Mouse (Mus musculus) thymus, adult 2 months (tissue): ENCODE data around the gene Nos1ap.

Experiments used
- CTCF ChIP-seq: fragments of 200-500 bp; IDR thresholded peaks from 2 replicates; pipeline ENCODE4 v1.5.1; 2012; ENCODE audit warnings: mild to moderate bottlenecking, control low read depth, low read length, moderate library complexity, borderline replicate concordance; ENCODE audit not compliant: control insufficient read depth, poor library complexity, insufficient read depth; ENCODE audit errors: extremely low read depth
- POLR2A ChIP-seq: fragments of 200-500 bp; IDR thresholded peaks from 2 replicates; pipeline ENCODE4 v1.6.1; 2012; ENCODE audit warnings: mild to moderate bottlenecking, low read length, control low read depth, moderate library complexity; ENCODE audit not compliant: control insufficient read depth, poor library complexity, insufficient read depth; ENCODE audit errors: extremely low read depth

GRCm38 (mm10) chr1:170638941-170639340 is 49.3 kb upstream of the Nos1ap start:
- TF ChIP-seq POLR2A (no peak), CTCF (no peak)
